Mouse (Mus musculus) layer of hippocampus, postnatal 36 days (tissue): ENCODE measurements around the gene Des. TPM values are rescaled to one million over a fixed set of nuclear protein-coding genes. Genes with fewer than 3 reads are reported as not detected.
A peak's percentile ranks its signal among the peaks of the same experiment; 100 is the strongest.

Experiments used
- DNase-seq, 2 experiments: peaks; one replicate each; pipeline ENCODE4 v3.0.0; 2022
- total RNA-seq, 2 experiments: library from RNA; stranded (reverse); gene quantifications; 2 replicates each; pipeline ENCODE4 v1.2.3; 2021

Des gene
- total RNA-seq: 1 to 10 TPM in 1 of 2 experiments, under 1 TPM in 1; 0.72 to 1.1 TPM

DNA sequence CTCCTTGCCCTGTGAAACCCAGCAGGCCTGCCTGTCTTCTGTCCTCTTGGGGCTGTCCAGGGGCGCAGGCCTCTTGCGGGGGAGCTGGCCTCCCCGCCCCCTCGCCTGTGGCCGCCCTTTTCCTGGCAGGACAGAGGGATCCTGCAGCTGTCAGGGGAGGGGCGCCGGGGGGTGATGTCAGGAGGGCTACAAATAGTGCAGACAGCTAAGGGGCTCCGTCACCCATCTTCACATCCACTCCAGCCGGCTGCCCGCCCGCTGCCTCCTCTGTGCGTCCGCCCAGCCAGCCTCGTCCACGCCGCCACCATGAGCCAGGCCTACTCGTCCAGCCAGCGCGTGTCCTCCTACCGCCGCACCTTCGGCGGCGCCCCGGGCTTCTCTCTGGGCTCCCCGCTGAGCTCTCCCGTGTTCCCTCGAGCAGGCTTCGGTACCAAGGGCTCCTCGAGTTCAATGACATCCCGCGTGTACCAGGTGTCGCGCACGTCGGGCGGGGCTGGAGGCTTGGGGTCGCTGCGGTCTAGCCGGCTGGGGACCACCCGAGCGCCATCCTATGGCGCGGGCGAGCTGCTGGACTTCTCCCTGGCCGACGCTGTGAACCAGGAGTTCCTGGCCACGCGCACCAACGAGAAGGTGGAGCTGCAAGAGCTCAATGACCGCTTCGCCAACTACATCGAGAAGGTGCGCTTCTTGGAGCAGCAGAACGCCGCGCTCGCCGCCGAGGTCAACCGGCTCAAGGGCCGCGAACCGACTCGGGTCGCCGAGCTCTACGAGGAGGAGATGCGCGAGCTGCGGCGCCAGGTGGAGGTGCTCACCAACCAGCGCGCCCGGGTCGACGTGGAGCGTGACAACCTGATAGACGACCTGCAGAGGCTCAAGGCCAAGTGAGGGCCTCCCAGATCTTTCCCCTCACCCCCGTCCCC, at the start of gene Des:
TSS of gene Des (plus strand) at position 218 of the 920 bp plus-strand sequence.
- DNase-seq: no peak

DNA sequence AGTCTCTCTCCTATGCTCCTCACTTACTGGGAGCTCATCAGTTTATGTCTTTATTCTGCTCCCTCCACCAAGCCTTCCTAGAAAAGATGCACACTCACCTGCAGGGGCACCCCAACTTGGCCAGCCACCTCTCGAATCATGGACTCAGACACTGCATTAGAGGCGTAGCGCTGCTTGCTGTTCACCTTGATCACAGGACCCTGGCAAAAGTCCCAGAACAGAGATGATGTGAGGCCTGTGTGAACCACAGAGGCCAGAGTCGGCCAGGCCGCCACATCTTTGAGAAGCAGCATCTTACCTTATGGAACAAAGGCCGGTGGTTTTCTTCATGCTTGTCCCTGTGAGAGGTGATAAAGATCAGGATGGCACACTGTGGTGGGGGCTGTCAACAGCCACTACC, 48.4 kb upstream of the Des start:
- no peak for DNase-seq

DNA sequence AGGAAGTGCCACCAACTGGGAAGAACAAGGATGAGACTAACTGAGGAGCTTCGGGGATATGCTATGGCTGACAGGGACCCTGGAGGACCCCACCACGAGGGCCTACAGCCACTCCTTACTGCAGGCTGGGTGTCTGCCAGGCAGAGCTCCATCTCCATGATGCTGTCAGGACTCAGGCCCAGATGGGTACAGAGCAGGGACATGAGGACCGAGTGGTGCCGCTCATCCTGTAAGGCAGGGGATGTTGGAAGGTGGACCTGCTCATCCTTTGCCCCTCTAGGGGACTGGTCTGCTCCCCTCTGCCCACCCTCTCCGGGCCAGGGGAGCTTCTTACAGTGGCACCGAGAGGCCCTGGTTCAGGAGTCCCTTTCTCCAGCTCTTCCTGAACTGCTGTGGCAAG, 45.1 kb upstream of the Des start:
- DNase-seq: no peak

DNA sequence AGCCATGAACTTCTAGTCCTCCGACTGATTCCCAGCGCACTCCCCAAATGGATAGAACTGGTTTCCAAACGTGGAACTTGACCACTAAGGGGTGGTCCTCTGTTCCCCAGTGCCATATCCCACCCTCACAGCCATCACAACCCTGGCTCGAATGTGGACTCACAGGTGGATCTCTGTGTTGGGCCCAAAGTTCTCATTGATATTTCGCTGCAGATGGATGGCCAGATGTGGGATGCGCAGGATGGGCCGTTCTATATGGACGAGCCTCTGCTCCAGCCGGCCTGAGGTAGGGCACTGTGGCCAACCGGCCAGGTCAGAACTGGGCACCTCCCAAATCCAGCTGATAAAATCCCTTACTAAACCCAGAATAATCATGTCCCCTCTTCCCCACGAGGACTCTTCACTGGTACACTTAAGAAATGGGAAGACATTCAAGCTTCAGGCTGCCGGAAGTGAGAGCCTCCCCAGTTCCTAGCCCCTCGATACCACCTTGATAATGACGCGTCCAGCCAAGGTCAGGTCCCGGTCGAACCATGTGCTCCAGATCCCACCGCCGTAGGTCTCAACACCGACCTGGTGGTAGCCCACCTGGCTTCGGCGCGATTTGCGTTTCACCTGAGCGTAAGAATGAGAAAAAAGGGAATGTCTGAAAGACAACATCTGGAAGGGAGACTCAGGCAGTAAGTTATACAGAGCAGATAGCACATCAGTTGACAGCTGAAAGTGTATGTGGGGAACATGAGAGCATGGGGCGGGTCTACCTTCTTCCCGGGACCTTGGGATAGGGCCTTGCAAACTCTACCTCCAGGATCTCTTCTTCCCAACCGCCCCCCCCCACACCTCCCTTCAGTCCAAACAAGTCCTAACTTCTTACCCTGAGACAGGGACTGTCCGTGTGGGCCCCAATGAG, 44.4 kb upstream of the Des start:
- no peak for DNase-seq

DNA sequence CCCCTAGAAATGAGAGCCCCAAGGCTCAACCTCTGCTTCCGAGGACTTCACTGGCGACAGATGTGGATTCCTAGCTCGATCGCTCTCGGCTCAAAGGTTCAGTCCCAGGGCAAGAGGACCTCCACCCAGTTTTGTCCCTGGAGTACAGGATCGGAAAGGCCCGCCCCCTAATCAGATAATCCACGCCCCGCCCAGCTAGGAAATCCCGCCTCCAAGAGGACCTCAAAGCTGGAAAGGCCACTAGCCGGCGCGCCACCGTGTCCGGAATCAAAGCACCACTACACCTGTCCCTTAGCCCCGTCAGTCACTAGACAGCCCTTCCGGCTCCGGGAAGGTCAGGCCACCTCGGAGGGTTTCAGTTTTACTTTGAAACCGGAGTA, 43.3 kb upstream of the Des start:
- peak in 1 of 2 experiments; percentile 72 for DNase-seq

DNA sequence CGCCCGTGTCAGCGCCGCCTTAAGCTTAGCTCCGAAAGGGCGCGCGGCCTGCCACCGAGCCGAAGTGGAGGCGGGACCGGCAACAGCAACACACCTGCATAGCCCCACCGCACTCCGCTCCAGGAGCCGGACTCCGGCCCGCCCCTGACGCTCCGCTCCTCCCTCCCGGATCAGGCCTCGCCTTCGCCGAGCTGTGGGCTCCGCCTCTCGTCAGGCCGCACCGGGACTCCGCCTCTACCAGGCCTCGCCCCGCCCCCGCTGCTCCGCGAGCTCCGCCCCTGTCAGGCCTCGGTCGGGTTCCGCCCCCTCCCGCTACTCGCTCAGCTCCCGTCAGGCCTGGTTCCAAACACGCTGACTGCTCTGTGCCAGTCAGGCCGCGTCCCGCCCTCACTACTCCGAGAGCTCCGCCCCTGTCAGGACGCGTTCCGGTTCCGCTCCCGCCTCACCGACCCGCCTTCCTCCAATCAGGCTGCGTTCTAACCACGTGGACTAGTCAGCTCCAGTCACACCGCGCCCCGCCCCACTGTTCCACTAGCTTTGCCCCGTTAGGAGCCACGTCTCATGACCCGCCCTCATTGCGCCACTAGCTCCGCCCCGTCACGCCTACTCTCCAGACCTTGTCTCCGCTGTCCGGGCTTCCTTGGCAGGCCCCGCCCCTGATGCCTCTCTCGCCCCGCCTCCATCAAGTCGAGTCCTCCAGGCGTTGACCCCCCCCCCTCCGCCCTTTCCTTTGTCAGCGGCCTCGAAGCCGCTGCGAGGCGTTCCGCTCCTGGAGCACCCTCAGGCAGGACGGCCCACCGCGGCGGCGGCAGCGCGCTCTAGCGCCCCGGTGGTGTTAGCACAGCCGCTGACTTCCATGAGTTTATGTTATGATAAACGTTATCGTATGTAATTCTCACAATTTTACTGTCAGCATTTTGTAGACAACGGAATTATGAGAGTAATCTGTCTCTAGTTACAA, 42.6 kb upstream of the Des start, which contains the start of gene Dnpep:
TSS of gene Dnpep (minus strand) at position 750 of the 961 bp plus-strand sequence.
- DNase-seq: peak; percentile 100

DNA sequence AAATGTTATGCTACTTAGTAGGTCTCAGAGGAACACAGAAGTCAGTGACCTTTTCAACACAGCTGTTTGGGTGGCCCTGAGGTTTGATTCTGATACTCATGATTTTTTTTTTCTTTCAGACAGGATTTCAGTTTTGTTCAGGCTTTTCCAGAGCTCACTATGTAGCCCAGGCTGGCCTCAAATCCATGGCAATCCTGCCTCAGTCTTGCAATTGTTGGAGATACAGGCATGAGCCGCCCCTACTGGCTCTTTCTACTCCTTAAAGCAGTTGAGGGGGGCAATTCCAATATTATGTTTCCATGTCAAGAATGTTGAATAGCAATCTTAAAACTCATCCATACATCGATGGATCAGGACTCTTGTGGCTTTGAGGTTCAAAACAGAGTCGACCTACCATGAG, 41.8 kb upstream of the Des start:
- no peak for DNase-seq

DNA sequence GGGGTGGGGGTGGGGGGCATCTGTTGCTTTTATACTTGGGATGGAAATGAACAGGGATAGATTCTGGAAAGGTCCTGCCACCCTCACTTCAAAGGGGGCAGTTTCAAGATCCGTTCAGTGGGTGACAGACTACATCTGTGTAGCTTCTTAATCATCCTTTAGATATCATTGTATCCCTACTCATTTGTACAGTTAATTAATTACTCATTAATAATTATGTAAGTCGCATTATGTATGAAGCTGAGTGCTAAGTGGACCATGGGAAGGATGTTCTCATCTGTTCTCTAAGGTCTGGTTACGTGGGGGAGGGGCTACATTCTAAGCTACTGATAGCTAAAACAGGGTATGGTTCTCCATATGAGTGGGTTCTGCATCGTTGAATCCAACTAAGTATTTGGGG, 41.4 kb upstream of the Des start:
- no peak for DNase-seq

DNA sequence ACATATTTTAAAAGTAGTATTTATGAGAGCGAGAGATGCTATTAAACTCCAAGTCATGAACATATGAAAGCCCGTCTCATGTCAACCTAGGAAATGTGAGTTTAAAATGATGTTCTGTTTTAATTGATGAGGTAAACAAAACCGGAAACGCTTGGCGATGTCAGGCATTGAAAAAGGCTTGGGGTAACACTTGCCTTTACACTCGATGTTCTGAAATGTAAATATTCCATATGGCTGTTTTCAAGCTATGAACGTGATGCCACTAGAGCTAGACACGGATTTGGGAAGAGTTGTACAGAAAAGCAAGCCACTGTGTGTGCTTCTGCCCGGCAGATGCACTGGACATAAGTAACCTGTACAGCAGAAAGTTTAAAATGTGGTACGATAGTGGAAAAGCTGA, 41.0 kb upstream of the Des start:
- DNase-seq: no peak

DNA sequence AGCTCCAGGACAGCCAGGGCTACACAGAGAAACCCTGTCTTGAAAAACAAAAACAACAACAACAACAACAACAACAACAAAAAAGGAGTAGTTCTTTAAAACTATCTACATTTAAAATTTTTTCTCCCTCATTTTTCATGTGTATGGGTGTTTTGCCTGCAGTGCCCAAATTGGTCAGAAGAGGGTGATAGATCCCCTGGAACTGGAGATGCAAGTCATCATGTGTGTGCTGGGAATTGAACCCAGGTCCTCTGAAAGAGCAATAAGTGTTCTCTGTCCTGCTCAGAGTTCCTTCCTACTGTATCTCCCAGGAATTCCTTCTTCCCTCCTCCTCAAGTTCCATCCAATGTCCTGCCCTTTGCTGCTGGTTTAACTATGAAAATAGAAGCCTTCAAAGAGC, 32.7 kb upstream of the Des start:
- DNase-seq: no peak

DNA sequence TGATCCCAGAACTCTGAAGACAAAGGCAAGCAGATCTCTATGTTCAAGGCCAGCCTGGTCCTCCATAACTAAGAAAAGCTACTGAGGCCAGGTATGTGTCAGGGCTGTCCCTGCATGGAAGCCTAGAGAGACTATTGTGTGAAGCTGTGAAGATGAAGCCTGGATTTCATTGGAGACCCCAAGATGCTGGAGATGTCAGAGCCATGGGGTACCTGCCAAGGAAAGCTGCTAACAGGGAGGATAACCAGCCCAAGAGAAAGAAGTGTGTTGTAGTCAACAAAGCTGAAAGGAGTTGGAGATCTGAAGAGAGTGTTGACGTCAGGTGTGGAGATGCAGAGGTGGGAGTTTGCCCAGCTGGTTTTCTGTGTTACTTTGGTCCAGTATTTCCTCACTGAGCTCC, 28.9 kb upstream of the Des start:
- no peak for DNase-seq

DNA sequence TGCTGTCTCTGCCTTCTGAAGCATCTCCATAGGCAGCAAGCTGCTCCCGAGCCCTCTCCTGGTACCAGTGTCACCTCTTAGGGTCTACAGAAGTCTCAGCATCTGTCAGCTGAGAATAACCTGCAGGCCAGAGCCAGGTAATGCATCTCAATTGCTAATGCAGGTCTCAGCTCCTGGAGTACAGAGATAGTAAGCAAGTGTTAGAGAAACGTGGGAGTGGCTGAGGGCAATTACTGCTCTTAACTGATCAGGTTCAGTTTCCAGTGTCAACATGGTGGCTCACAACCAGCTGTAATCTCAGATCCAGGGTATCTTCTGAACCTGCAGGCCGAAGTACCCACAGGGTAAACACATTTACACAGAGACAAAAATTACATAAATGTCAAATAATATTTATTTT, 23.7 kb upstream of the Des start:
- DNase-seq: no peak

DNA sequence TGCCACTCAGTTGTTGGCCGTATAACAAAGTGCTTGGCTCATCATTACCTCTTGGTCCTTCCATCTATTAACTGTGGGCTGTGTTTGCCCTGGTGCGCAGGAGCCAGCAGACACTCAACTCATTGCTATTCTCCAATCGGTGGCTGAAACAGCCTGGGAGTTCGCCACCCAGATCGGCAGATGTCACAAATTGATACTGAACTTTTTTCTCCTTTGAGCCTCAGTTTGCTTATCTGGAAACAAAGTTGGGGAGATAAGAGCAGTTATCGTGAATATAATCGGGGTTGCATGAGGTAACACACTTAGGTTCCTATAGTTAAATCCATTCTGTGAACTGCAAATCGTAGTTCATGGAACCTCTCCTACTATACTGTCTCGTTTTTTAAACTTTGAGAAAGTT, 23.0 kb upstream of the Des start:
- no peak for DNase-seq

DNA sequence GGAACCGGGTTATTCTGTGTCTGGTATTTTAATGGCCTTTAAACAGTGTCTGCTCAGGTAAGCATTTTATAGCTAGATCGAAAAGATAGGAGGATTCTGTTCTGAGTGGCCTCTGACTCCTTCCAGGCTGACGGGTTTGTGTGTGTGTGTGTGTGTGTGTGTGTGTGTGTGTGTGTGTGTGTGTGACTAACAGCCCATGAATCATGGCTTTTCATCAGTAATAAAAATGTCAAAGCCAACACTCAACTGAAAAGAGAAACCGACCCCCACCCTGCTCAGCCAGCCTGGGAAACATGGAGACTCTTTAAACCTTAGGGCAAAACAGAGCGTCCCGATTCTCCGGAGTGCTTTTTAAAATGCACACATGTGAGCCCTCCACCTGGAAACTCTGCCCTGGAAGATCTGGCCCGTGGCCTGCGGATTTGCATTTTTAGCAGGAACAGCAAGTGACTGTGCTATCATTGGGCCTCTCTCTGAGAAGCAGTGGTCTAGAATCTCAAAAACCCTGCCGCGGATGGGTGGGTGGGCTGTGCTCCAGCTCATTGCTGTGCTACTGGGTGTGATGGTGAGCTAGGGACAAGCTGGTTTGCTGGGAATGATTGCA, 21.9 kb upstream of the Des start:
- DNase-seq: no peak

DNA sequence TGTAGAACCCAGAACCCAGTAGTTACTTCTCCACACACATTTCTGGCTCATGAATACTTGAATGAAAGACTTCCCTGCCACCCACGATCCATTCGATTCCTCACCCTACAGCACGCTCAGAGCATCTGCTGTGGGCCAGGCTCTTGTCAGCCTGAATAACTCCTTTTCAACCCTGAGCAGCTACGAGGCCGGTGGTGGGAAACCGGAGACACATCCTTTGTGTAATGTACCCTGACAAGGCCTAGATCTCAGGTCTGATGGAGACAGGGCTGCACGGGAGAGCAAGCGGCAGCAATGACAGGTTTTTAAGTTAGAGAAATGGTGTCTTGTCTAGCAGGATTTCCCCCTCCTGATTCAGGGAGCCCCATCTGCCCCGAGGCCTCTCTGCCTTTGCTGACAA, 20.8 kb upstream of the Des start:
- DNase-seq: peak; percentile 47 to 57

DNA sequence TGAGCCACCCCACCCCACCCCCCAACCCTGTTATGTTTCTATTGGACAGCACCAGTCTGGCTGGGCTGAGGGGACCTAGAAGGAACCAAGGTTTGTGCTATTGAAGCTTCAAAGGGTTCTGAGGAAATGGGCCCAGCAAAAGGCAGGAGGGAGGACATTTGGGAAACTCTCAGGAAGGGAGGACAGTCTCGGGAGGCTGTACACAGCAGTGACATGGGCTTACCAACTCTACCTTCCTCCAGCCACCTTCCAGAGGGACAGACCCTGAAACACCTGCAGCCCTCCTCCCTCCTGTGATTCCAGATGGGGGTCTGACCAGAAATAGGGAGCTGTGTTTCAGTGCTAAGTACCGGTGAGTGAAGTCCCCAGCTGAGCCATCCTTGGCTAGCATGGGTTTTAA, 19.6 kb upstream of the Des start:
- no peak for DNase-seq

DNA sequence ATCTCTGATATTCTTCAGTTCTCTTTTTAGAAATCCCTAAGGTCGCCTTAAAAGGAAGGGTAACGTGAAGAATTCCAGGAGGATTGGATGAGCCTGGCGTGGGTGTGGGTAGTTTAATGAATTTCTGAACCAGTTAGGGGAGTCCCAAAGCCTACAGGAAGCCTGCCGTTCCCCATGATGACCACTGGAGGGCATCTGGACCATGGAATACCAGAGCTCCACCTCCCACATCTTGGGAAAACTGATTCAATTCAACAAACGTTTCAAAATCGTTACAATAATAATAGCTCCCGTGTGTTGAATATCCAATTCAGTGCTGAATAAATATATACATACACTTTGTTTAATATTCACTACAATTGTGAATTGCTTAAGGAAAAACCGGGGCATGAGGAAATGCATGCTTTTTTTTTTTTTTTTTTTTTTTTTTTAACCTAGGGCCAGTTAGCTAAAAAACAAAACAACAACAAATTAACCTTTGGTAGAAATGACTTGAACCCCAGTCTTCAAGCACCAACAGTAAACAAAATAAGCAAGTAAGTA, 17.2 kb upstream of the Des start:
- peak; percentile 62 to 67 for DNase-seq

DNA sequence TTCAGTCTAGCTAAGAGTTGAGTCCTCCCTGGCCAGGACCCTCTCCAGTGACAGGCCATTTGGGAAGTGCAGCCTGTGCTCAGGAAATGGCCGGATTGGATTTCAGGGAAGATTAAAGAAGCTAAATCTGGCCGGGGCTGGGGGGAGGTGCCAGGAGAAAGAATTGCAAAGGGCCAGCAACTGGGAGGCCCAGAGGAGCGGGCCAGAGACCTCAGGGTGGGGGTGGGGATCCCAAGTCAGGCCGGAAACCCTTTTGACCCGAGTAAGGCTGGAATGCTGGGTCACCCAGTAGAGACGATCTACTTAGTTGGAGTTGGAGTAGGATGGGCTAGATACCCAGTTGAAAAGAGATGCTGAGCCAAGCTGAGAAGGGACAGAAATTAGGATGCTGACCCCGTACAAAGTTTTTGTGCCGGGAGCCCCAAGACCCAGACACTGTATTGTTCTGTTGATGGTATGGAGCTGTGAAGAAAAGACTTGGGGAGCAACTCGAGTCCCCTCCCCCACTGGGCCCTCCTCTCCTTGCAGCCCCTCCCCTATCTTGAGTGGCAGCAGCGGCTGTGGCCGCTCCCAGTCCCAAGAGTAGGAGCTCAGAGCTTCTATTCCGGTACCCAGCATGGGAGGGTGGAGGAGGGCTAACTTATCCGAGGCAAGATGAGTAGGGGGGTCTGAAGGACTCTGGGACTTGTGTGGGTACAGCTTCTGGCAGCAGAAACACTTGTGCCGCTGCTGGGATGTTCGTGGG, 15.7 kb upstream of the Des start:
- DNase-seq: no peak

DNA sequence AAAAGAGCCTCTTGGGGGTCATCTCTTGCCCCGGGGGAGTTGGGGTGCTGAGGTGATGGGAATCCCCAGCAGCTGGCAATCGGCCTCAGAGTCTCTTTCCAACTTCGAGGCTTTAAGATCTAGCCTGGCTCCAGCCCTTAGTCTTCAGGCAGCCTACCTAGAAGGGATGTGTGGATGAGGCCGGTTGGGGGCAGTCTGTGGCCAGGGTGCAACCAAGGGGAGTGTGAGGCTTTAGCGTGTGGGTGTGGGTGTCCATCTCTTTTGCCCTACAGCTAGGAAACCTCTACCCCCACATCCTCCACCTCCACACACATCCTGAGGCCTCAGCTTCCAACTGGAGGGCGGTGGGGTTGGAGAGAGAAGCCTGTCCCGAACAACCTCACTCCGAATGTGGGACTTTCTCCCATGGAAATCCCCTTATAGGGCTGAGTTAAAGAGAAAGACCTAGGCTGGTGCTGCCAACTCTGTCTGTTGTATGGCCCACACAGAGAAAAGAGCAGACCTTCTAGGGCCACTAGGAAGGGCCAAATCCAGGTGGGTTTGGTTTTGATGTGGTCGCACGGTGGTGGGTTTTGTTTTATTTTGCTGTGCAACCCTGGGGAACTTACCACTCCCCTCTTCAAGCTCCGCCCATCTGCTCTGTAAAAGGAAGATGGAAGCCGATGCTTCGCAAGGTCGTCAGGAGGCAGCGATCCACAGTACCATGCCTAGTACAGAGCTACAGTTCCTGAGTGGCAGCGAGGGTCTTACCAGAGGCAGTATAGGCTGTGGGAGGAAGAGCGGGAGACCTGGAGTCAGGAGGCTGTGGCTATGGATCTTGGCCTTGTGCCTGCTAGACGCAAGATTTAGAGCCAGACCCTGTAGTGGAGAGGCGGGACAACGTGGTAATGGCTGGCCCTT, 14.8 kb upstream of the Des start:
- DNase-seq: no peak

DNA sequence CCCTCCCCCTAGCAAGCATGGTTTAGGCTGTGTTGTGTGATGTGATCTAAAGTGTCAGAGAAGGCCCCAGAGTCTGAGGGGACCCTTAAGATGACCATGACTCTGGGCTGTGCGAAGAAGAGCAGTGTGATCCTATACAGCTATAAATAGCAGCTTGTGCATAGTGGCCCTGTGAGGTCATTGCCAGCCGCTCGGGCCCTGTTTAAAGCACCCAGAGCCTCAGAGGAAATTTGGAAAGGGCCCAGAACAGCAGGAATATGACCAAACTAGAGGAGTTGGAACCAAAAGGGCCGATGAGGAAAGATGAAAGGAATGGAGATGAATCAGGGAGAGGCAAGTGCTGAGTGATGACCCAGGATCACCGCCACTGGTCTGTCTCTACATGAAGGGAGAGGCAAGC, 12.8 kb upstream of the Des start:
- DNase-seq: no peak
